In genomic region chr1:179255826-179256512, GRCm38 (mm10) we compare ENCODE assay signal across 22 mouse cellular contexts.
"Had no signal": no experiment of that assay in that cellular context is flagged by ENCODE, and none has a peak within 500 bp of the region (broad histone marks: within the 10 kb centered on the region; RNA-seq: fewer than 3 reads in every experiment).

No protein-coding gene starts in this region.

- H3K27ac ChIP-seq: kidney, postnatal 0 days; limb, embryonic 12.5 days; limb, embryonic 15.5 days; liver, embryonic 14.5 days; lung, embryonic 15.5 days; stomach, embryonic 15.5 days had no signal

- H3K4me2 ChIP-seq: limb, embryonic 12.5 days; limb, embryonic 15.5 days; liver, embryonic 11.5 days; lung, embryonic 15.5 days; midbrain, embryonic 11.5 days; stomach, embryonic 15.5 days had no signal

- H3K27me3 ChIP-seq: limb, embryonic 12.5 days; limb, embryonic 15.5 days; lung, embryonic 15.5 days; stomach, embryonic 15.5 days had no signal

- H3K9ac ChIP-seq: limb, embryonic 12.5 days; limb, embryonic 15.5 days; liver, embryonic 14.5 days; liver, postnatal 0 days; lung, embryonic 15.5 days; stomach, embryonic 15.5 days had no signal

- H3K36me3 ChIP-seq: limb, embryonic 12.5 days; limb, embryonic 15.5 days; lung, embryonic 15.5 days; stomach, embryonic 15.5 days had no signal

- DNase-seq: kidney, adult 2 months; kidney, postnatal 25 days; left cerebral cortex, postnatal 4 days; liver, postnatal 0 days; lung, postnatal 14 days; lung, postnatal 4 days; midbrain, embryonic 14.5 days; right cerebral cortex, adult 18-20 months; right cerebral cortex, postnatal 14 days; right cerebral cortex, postnatal 4 days; spleen, adult 18-20 months; thymus, adult 18-20 months; thymus, postnatal 14 days; thymus, postnatal 4 days had no signal

- H3K4me1 ChIP-seq: limb, embryonic 15.5 days; lung, embryonic 15.5 days; stomach, embryonic 15.5 days had no signal

- H3K9me3 ChIP-seq: limb, embryonic 15.5 days; lung, embryonic 15.5 days; stomach, embryonic 15.5 days had no signal

- ATAC-seq: liver, postnatal 0 days had no signal

- H3K4me3 ChIP-seq: limb, embryonic 12.5 days; limb, embryonic 15.5 days; lung, embryonic 15.5 days; stomach, embryonic 15.5 days had no signal
